27 mouse cellular contexts compared by ENCODE assay signal in genomic region chr6:43632871-43633270, GRCm38 (mm10).
"Had no signal": no experiment of that assay in that cellular context is flagged by ENCODE, and none has a peak within 500 bp of the region (broad histone marks: within the 10 kb centered on the region; RNA-seq: fewer than 3 reads in every experiment).

No protein-coding gene starts in this region.

- H3K27ac ChIP-seq: gastrocnemius, adult 2 months; heart, adult 2 months; heart, embryonic 10.5 days; hindbrain, embryonic 10.5 days; hindbrain, embryonic 12.5 days; hindbrain, embryonic 14.5 days; intestine, embryonic 15.5 days; layer of hippocampus, adult 2 months; left cerebral cortex, adult 2 months; limb, embryonic 10.5 days; limb, embryonic 12.5 days; liver, embryonic 13.5 days had no signal

- H3K4me2 ChIP-seq: heart, embryonic 12.5 days; hindbrain, embryonic 12.5 days; hindbrain, embryonic 14.5 days; intestine, embryonic 15.5 days; limb, embryonic 12.5 days; liver, embryonic 11.5 days; liver, embryonic 13.5 days had no signal

- H3K9ac ChIP-seq: heart, embryonic 12.5 days; hindbrain, embryonic 12.5 days; hindbrain, embryonic 14.5 days; intestine, embryonic 15.5 days; limb, embryonic 12.5 days; liver, embryonic 13.5 days had no signal

- DNase-seq: gastrocnemius, adult 2 months; gastrocnemius, postnatal 10 days; gastrocnemius, postnatal 25 days; heart, adult 11 months; heart, adult 2 months; heart, postnatal 10 days; heart, postnatal 4 days; kidney, adult 18-20 months; kidney, adult 8-10 months; kidney, postnatal 14 days; kidney, postnatal 36 days; liver; liver, embryonic 13.5 days had no signal

- ATAC-seq: hindbrain, embryonic 16.5 days; inflammation-experienced regulatory T-cells, adult 6 months; intestine, embryonic 15.5 days; intestine, postnatal 0 days had no signal

- H3K36me3 ChIP-seq: heart, embryonic 10.5 days; heart, embryonic 12.5 days; hindbrain, embryonic 10.5 days; hindbrain, embryonic 12.5 days; intestine, embryonic 15.5 days; limb, embryonic 10.5 days; limb, embryonic 12.5 days; liver, embryonic 13.5 days had no signal

- H3K27me3 ChIP-seq: heart, embryonic 12.5 days; hindbrain, embryonic 12.5 days; intestine, embryonic 15.5 days; limb, embryonic 12.5 days; liver, embryonic 13.5 days had no signal

- H3K4me1 ChIP-seq: heart, embryonic 10.5 days; heart, embryonic 12.5 days; hindbrain, embryonic 10.5 days; hindbrain, embryonic 12.5 days; intestine, embryonic 15.5 days; limb, embryonic 10.5 days; limb, embryonic 12.5 days; liver, embryonic 13.5 days had no signal

- H3K9me3 ChIP-seq: heart, embryonic 10.5 days; heart, embryonic 12.5 days; hindbrain, embryonic 10.5 days; hindbrain, embryonic 12.5 days; intestine, embryonic 15.5 days; limb, embryonic 10.5 days; limb, embryonic 12.5 days; liver, embryonic 13.5 days had no signal

- H3K4me3 ChIP-seq: gastrocnemius, adult 2 months; heart, adult 2 months; heart, embryonic 10.5 days; heart, embryonic 12.5 days; hindbrain, embryonic 10.5 days; hindbrain, embryonic 12.5 days; intestine, embryonic 15.5 days; layer of hippocampus, adult 2 months; left cerebral cortex, adult 2 months; limb, embryonic 10.5 days; limb, embryonic 12.5 days; liver, embryonic 13.5 days had no signal
